Mouse (Mus musculus) liver, postnatal 0 days (tissue): ENCODE results near the gene Proca1.

Experiments used
- CTCF ChIP-seq: sonication (generic); IDR thresholded peaks from 2 replicates; pipeline ENCODE4 v1.5.1; 2016; ENCODE audit warnings: antibody characterized with exemption, low read depth
- EP300 ChIP-seq: IDR thresholded peaks from 2 replicates; pipeline ENCODE4 v1.6.1; 2016; ENCODE audit warnings: antibody characterized with exemption, low read depth, mild to moderate bottlenecking

GRCm38 (mm10) chr11:78202372-78202771, 9.2 kb downstream of the Proca1 start:
- TF ChIP-seq CTCF = no peak
- TF ChIP-seq EP300 = peak; percentile 55
